Mouse (Mus musculus) bone marrow, adult 2 months (tissue): ENCODE results near the gene Ube2c. TPM values are rescaled to one million over a fixed set of nuclear protein-coding genes. Genes with fewer than 3 reads are reported as not detected.
A peak's percentile ranks its signal among the peaks of the same experiment; 100 is the strongest.

Experiments
- H3K27ac ChIP-seq: fragments of 200-500 bp; 2 replicates; pipeline ENCODE4 v1.5.1; 2012; ENCODE audit warnings: low read depth, mild to moderate bottlenecking, control low read depth, inconsistent platforms, low read length; ENCODE audit not compliant: control insufficient read depth, poor library complexity, insufficient read depth
- H3K4me1 ChIP-seq: fragments of 200-500 bp; 2 replicates; pipeline ENCODE4 v1.6.1; 2011; ENCODE audit warnings: low read length; ENCODE audit not compliant: control insufficient read depth, insufficient read depth
- H3K4me3 ChIP-seq: fragments of 200-500 bp; replicated peaks from 2 replicates; pipeline ENCODE3; 2011; ENCODE audit warnings: mild to moderate bottlenecking, low read depth, low read length, control low read depth; ENCODE audit not compliant: control insufficient read depth
- CTCF ChIP-seq: fragments of 200-500 bp; IDR thresholded peaks from 2 replicates; pipeline ENCODE4 v1.5.1; 2011; ENCODE audit warnings: low read length, control low read depth; ENCODE audit not compliant: control insufficient read depth, insufficient read depth
- POLR2A ChIP-seq: fragments of 200-500 bp; IDR thresholded peaks from 2 replicates; pipeline ENCODE4 v1.6.1; 2011; ENCODE audit warnings: low read depth, mild to moderate bottlenecking, control low read depth, low read length, borderline replicate concordance; ENCODE audit not compliant: control insufficient read depth
- WGBS: fragments of 180-500 bp; shearing (Covaris S2); methylation state at CpG from one replicate; pipeline ENCODE4 v1.1.7; 2018; 5-methylcytosine and 5-hydroxymethylcytosine counted together
- polyA plus RNA-seq: library from polyadenylated mRNA; stranded (reverse); fragments of >200 nt; gene quantifications from 2 replicates; pipeline ENCODE4 v1.2.4, GENCODE M21; 2011; ENCODE audit warnings: low replicate concordance; ENCODE audit not compliant: missing spikeins, insufficient read depth, insufficient read length

The Ube2c gene
- 261 and 459 TPM in 2 replicates for polyA plus RNA-seq

DNA sequence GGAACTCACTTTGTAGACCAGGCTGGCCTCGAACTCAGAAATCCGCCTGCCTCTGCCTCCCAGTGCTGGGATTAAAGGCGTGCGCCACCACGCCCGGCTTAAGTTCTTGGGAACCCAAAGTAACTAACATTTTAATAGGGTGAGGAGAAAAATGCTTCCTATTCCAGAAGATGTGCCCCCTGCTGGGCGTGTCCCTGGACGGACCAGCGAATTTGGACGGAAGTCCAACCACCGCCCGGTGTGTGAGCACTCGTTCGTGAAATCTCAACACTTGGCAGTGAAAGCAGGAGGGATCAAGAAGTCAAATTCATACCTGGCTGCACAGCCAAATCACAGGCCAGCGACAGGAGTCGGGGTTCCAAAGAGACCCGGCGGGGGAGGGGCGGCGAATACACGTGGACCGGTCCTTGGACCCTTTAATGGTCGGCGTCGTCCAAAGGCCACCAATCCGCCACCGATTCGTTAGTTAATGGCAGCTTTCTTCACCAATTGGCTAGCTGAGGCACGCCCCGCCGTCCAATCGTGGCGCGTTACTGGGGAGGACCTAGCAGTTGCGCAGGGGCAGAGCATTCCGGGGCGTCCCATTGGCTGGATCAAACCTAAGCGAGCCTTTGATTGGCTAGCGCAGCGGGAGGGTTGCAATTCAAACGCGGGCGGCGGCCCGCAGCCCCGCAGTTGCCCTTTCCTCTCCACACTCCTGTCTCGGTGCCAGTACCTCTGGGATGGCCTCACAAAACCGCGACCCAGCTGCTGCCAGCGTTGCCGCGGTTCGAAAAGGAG is at the start of gene Ube2c:
Ube2c (plus strand) TSS at position 641 of the 780 bp plus-strand sequence.
- 2% methylated on average over 53 of the region's 53 CpGs for WGBS
- Histone ChIP-seq H3K4me1 (no peaks in the 10 kb centered on the region), H3K27ac (peak within 1 kb of the TSS; percentile 68), H3K4me3 (peak within 1 kb of the TSS; percentile 98)
- peak; percentile 89 for TF ChIP-seq POLR2A
- TF ChIP-seq CTCF: no peak

DNA sequence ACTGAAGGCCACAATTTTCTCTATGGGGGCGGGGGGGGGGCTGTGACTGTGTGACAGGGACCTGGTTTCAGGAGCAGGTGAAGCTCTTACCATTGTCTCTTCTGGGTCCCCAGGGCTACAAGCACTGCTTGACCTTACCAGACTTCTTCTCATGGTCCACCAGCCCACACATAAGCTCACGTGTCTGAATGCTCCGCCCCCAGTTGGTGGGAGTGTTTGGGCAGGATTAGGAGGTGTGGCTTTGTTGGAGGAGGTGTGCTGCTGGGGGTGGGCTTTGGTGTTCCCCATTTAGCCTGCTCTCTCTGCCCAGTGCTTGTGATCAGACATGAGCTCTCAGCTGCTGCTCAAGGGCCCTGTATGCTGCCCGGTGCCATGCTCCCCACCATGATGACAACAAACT is 46.4 kb upstream of the Ube2c start:
- TF ChIP-seq POLR2A: no peak
- TF ChIP-seq CTCF: no peak
- Histone ChIP-seq H3K4me1 (no peaks in the 10 kb centered on the region), H3K4me3 (no peak overlapping the region), H3K27ac (no peak overlapping the region)
- WGBS: 78% methylated on average over 4 of the region's 4 CpGs

DNA sequence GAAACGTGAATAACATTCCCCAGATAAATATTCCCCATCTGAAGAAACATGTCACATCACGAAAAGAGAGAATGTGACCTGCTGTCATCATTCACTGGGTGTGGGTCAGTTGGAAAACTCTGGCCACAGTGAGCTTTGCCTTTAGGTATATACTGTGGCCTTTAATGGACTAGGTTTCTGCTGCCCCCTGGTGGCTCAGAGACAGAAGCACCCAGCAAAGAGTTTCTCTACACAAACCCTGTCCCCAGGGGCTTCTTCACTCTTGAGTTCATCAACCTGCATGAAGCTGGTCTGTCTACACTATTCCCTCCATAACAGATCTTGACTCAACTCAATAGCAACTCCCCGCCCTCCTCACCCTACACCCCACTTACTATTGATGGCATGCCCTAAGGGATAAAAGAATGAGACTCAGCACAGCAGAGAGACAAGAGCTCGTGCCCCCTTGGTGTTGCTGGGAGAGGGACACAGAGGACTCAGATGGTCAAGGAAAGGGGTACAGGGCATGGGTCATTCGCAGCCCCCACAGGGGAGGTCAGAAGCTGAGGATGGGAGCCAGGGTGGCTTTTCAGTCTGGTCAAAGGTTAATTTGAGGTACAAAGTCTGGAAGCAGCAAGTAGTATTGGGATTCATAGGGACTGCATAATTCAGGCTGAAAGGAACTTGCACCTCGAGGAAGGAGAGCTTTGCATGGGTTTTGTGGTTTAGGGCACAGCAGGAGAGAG is 43.6 kb upstream of the Ube2c start:
- H3K27ac ChIP-seq: no peak overlapping the region
- no peaks in the 10 kb centered on the region for H3K4me1 ChIP-seq
- 24% methylated on average over 6 of the region's 6 CpGs for WGBS
- no peak overlapping the region for H3K4me3 ChIP-seq
- TF ChIP-seq CTCF: peak; percentile 77
- TF ChIP-seq POLR2A: no peak

DNA sequence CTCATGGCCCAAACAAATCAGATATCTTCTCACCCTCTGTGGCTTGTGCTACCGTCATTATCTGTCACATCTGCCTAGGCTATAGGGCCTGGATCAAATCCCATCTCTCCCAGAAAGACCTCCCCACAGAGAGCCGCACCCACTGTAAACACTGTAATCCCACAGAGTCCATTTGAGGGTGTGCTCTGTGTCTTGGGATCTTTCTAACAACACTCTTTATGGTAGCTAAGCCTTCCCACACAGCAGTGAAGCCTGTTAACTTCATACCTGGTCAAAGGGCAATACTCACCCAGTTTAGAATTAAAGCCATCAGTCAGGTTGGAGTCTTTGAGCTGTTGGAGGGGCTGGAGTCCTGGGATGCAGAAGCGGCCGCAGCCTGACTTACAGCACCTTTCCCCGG is 38.0 kb upstream of the Ube2c start:
- H3K27ac ChIP-seq: no peak overlapping the region
- H3K4me1 ChIP-seq: no peaks in the 10 kb centered on the region
- 79% methylated on average over 5 of the region's 5 CpGs for WGBS
- TF ChIP-seq POLR2A: no peak
- no peak for TF ChIP-seq CTCF
- H3K4me3 ChIP-seq: no peak overlapping the region

DNA sequence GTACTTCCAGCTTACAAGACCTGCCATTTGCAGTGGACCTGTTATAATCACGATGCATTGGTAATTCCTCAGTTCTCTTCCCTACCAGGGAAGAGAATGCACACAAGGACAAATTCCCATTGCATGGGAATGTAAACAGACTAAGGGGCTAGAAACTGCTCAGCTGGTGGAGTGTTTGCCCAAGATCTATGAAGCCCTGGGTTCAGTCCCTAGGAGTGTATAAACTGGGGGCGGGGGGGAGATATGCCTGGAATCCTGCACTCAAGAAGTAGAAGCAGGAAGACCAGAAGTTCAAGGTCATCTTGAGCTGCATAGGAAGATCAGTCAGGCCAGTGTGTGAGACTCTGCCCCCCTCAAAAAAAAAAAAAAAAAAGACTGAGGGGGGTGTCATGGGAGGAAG is 36.4 kb upstream of the Ube2c start:
- WGBS: 81% methylated on average over 2 of the region's 2 CpGs
- Histone ChIP-seq H3K4me1 (no peaks in the 10 kb centered on the region), H3K27ac (no peak overlapping the region), H3K4me3 (no peak overlapping the region)
- TF ChIP-seq CTCF (no peak), POLR2A (no peak)

DNA sequence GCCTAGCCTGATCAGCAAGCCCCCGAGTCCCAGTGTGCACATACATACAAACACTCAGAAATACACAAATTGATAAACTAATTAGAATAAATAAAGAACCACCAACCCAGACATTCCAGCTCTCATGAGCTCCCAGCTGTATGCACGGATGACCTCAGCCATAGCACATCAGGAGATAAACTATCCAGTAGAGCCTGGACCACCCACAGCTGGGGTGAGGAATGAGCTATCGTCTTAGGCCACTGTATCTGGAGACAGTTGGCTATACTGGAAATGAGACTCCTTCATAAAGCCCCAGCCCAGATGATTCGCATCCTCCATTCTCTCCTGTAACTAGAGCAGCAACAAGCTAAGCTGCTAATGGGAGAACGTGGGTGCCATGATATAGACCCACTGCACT is 34.9 kb upstream of the Ube2c start:
- Histone ChIP-seq H3K27ac (no peak overlapping the region), H3K4me3 (no peak overlapping the region), H3K4me1 (no peaks in the 10 kb centered on the region)
- TF ChIP-seq CTCF: no peak
- no peak for TF ChIP-seq POLR2A
- WGBS: 78% methylated on average over 5 of the region's 5 CpGs

DNA sequence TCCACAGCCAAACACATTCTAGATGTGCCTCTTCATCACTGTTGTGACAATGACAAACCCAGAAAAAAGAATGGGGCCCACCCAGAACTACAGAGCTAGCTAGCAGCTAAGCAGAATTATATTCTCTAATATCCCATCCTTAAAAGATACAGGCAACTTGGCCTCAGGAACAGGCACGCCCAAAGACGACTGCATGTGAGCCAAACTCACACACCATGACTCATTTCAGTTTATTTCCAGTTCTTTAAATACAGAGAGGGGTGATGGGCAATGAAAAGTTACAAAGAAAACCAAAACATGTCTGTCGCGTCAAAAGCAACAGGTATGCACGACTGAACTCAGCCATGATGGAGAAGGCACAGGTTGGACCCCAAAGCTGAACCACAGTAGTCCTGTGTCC is 34.3 kb upstream of the Ube2c start:
- H3K4me3 ChIP-seq: no peak overlapping the region
- no peak overlapping the region for H3K27ac ChIP-seq
- no peaks in the 10 kb centered on the region for H3K4me1 ChIP-seq
- TF ChIP-seq CTCF: no peak
- no peak for TF ChIP-seq POLR2A
- 81% methylated on average over 5 of the region's 5 CpGs for WGBS

DNA sequence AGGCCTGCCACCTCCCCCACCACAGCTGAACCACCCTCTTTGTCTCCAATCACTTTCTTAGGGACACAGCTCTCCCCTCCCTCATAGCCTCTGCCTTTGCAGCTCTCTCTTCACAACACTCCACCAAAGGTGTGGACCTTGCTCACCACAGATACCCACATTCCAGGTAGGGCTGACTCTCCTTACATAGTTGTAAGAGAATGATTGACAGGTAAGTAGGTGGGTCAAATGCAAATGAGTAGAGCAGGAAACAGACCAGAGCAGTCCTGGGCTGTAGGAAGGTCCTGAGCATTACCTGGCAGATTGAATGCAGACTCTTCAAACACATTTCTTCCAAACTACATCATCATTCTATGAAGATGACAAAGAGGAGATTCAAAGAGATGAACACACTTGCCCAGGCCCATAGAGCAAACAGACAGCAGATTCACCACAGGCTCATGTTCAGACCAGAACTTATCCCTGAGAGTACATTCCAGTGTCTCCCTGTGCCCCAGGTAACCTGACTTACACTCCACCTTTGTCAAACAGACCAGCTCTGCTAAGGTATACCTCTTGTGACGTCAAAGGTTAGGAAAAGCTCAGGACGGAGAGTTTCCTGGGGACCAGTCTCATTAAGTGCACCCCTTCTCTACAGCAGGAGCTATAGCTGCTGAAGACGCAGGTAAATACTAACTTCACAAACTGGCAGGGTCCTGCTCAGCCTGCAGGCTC is 32.2 kb upstream of the Ube2c start:
- Histone ChIP-seq H3K4me1 (no peaks in the 10 kb centered on the region), H3K4me3 (no peak overlapping the region), H3K27ac (no peak overlapping the region)
- no peak for TF ChIP-seq CTCF
- 72% methylated on average over 3 of the region's 3 CpGs for WGBS
